Mouse (Mus musculus) heart, adult 2 months (tissue): Measurements from ENCODE around the gene 9530003J23Rik.

Source experiments
- CTCF ChIP-seq: fragments of 200-600 bp; IDR thresholded peaks from 2 replicates; pipeline ENCODE4 v1.8.1; 2022; ENCODE audit warnings: antibody characterized with exemption, mild to moderate bottlenecking, moderate library complexity
- EP300 ChIP-seq: fragments of 200-500 bp; IDR thresholded peaks from 2 replicates; pipeline ENCODE4 v1.6.1; 2011; ENCODE audit warnings: low read depth, low read length, control low read depth; ENCODE audit not compliant: insufficient read depth
- POLR2A ChIP-seq: fragments of 200-500 bp; IDR thresholded peaks from 2 replicates; pipeline ENCODE4 v1.6.1; 2011; ENCODE audit warnings: mild to moderate bottlenecking, low read depth, low read length, control low read depth; ENCODE audit not compliant: insufficient read depth

DNA sequence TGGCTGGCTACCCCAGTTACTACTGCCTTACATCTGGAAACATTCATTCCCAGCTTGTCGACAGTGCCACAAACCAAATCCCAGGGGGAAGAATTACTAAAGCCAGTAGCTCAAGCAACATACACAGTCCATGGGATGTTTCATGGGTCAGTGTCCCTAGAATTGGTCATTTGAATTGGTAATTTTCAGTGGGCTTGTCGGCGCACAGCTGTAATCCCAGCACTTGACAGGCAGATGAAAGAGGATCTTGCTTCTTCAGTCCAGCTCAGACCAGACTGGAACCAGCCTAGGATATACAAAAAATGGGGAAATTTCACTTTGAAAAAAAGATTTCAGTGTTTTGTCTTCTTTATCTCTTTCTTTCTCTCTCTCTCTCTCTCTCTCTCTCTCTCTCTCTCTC lies 38.8 kb downstream of the 9530003J23Rik start:
- TF ChIP-seq POLR2A, result no peak
- no peak for TF ChIP-seq EP300
- TF ChIP-seq CTCF, result no peak
